Comparison of ENCODE assay signal across 8 mouse cellular contexts in genomic region chr13:23400771-23401682, GRCm38 (mm10). TPM values are rescaled to one million over a fixed set of nuclear protein-coding genes. Genes with fewer than 3 reads are reported as not detected.
DNase-seq lines count a peak whose midpoint lies in the region; ATAC-seq and TF ChIP-seq lines count a peak whose summit lies in the region.

No protein-coding gene starts in this region.

- peak overlapping the region; percentile 55 for H3K4me3 ChIP-seq in layer of hippocampus, adult 2 months

- ATAC-seq in megakaryocyte progenitor cell, adult 5-6 weeks (replicated peaks; ENCODE audit: poor library complexity), result peak; percentile 27; the same call in 1 of the 2 replicates

- DNase-seq in layer of hippocampus, adult 2 months (ENCODE audit: low spot score in 2 of 2), result peak in 1 of 2 experiments; percentile 40
- no peak for DNase-seq in layer of hippocampus, adult 11-12 months (ENCODE audit: low spot score)
- DNase-seq in Muller cell, postnatal 12 days (ENCODE audit: inconsistent ontology term), result peak; percentile 37
- DNase-seq in forelimb bud, embryonic 11.5 days (ENCODE audit: low read depth, low spot score), result peak; percentile 82
- no peak for DNase-seq in adrenal gland, postnatal 36 days
- no peak for DNase-seq in ovary, adult 18-20 months (ENCODE audit: low spot score)
- DNase-seq in adrenal gland, adult 18-20 months (ENCODE audit: low spot score in 2 of 2), result no peak

- H3K27ac ChIP-seq in layer of hippocampus, adult 2 months, result no peak overlapping the region

- TF ChIP-seq CTCF in layer of hippocampus, adult 2 months (conservative IDR thresholded peaks at IDR 0.05), result no peak

RNA-seq across cellular contexts. Expression of gene Abt1, which starts 22.6 kb away (rescaled TPM):
- 1 to 10 TPM; 7.8 to 9.7 TPM for total RNA-seq in layer of hippocampus, adult 2 months (2021)
- total RNA-seq in megakaryocyte progenitor cell, adult 5-6 weeks (2015), result 7.1 and 7.4 TPM in 2 replicates
- total RNA-seq in megakaryocyte progenitor cell, adult 5-6 weeks (2017), result 9.5 and 11.0 TPM in 2 replicates
- total RNA-seq in adrenal gland, postnatal 36 days (2021), result 1 to 10 TPM; 6.9 to 8.3 TPM
- 1 to 10 TPM; 7.9 to 8.4 TPM for total RNA-seq in adrenal gland, adult 18-20 months (2021)

RNA-seq across cellular contexts. Expression of gene Zfp322a, which starts 32.0 kb away (rescaled TPM):
- total RNA-seq in layer of hippocampus, adult 2 months (2021), result 10 to 100 TPM; 28.7 to 33.6 TPM
- 21.9 and 24.3 TPM in 2 replicates for total RNA-seq in megakaryocyte progenitor cell, adult 5-6 weeks (2015)
- total RNA-seq in megakaryocyte progenitor cell, adult 5-6 weeks (2017), result 39.4 and 75.5 TPM in 2 replicates
- 10 to 100 TPM; 19.4 to 21.2 TPM for total RNA-seq in adrenal gland, postnatal 36 days (2021)
- 10 to 100 TPM; 15.0 to 18.5 TPM for total RNA-seq in adrenal gland, adult 18-20 months (2021)

Comparison
In these comparisons a context has a peak if more than half of its experiments do, and no peak if none do; other contexts are left out.
1. DNase-seq: peak in Muller cell, postnatal 12 days (single experiment) and forelimb bud, embryonic 11.5 days (single experiment); none in layer of hippocampus, adult 11-12 months (single experiment), adrenal gland, postnatal 36 days (0 of 2), ovary, adult 18-20 months (single experiment) and adrenal gland, adult 18-20 months (0 of 2).